Mouse (Mus musculus) lung, postnatal 14 days (tissue): Measurements from ENCODE around the gene Hoxa13.

Source experiments
- DNase-seq: peaks from one replicate; pipeline ENCODE4 v3.0.0; 2021

Hoxa13 gene

GRCm38 (mm10) chr6:52260654-52261575 is at the start of gene Hoxa13:
Gene Hoxa13, minus strand, starts transcription at chr6:52260880.
- DNase-seq = no peak

- DNase-seq = no peak
Observed at GRCm38 (mm10) chr6:52310366-52310765, 49.7 kb upstream of the Hoxa13 start.

- DNase-seq = no peak
Observed at GRCm38 (mm10) chr6:52309766-52310165, 49.1 kb upstream of the Hoxa13 start.

- peak; percentile 67 for DNase-seq
Observed at GRCm38 (mm10) chr6:52305877-52306389, 45.3 kb upstream of the Hoxa13 start.

GRCm38 (mm10) chr6:52303426-52303825 is 42.7 kb upstream of the Hoxa13 start:
- DNase-seq = no peak

GRCm38 (mm10) chr6:52300806-52301205 is 40.1 kb upstream of the Hoxa13 start:
- no peak for DNase-seq

- no peak for DNase-seq
Observed at GRCm38 (mm10) chr6:52298511-52298910, 37.8 kb upstream of the Hoxa13 start.

- no peak for DNase-seq
Observed at GRCm38 (mm10) chr6:52294616-52295015, 33.9 kb upstream of the Hoxa13 start.

GRCm38 (mm10) chr6:52292328-52292727 is 31.6 kb upstream of the Hoxa13 start:
- DNase-seq = no peak

- no peak for DNase-seq
Observed at GRCm38 (mm10) chr6:52291021-52291860, 30.6 kb upstream of the Hoxa13 start.

- DNase-seq = no peak
Observed at GRCm38 (mm10) chr6:52290186-52290585, 29.5 kb upstream of the Hoxa13 start.

- DNase-seq = no peak
Observed at GRCm38 (mm10) chr6:52283896-52284295, 23.2 kb upstream of the Hoxa13 start.

GRCm38 (mm10) chr6:52281084-52281483 is 20.4 kb upstream of the Hoxa13 start:
- no peak for DNase-seq

- DNase-seq = no peak
Observed at GRCm38 (mm10) chr6:52276920-52277319, 16.2 kb upstream of the Hoxa13 start.

GRCm38 (mm10) chr6:52276382-52276781 is 15.7 kb upstream of the Hoxa13 start:
- no peak for DNase-seq

GRCm38 (mm10) chr6:52275563-52276280 is 15.0 kb upstream of the Hoxa13 start:
- no peak for DNase-seq

- DNase-seq = no peak
Observed at GRCm38 (mm10) chr6:52274576-52274975, 13.9 kb upstream of the Hoxa13 start.

- no peak for DNase-seq
Observed at GRCm38 (mm10) chr6:52273656-52274280, 13.1 kb upstream of the Hoxa13 start.

- no peak for DNase-seq
Observed at GRCm38 (mm10) chr6:52272766-52273655, 12.3 kb upstream of the Hoxa13 start.

GRCm38 (mm10) chr6:52270494-52271480 is 10.1 kb upstream of the Hoxa13 start:
- DNase-seq = peak; percentile 80
